Mouse (Mus musculus) CD8-positive naive resting alpha-beta T cell, adult 2 months (primary cell): ENCODE measurements around the gene Slc9a9.

ENCODE experiments used
- DNase-seq, 2 experiments: peaks; one replicate each; pipeline ENCODE4 v3.0.0; 2022; ENCODE audit warnings: low read depth in 2 of 2, low spot score in 2 of 2

The Slc9a9 gene

GRCm38 (mm10) chr9:94821268-94821667, 151.6 kb downstream of the Slc9a9 start:
- no peak for DNase-seq

GRCm38 (mm10) chr9:94833836-94834235, 164.1 kb downstream of the Slc9a9 start:
- DNase-seq, result no peak

- DNase-seq, result no peak
Observed at GRCm38 (mm10) chr9:94837384-94837783, 167.7 kb downstream of the Slc9a9 start.

- no peak for DNase-seq
Observed at GRCm38 (mm10) chr9:94838479-94839031, 168.8 kb downstream of the Slc9a9 start.

GRCm38 (mm10) chr9:94839204-94839603, 169.5 kb downstream of the Slc9a9 start:
- DNase-seq, result no peak

- DNase-seq, result no peak
Observed at GRCm38 (mm10) chr9:94840398-94840797, 170.7 kb downstream of the Slc9a9 start.

- no peak for DNase-seq
Observed at GRCm38 (mm10) chr9:94840972-94841371, 171.3 kb downstream of the Slc9a9 start.

GRCm38 (mm10) chr9:94844176-94844575, 174.5 kb downstream of the Slc9a9 start:
- no peak for DNase-seq

- no peak for DNase-seq
Observed at GRCm38 (mm10) chr9:94847624-94848023, 177.9 kb downstream of the Slc9a9 start.

GRCm38 (mm10) chr9:94851550-94851949, 181.8 kb downstream of the Slc9a9 start:
- DNase-seq, result no peak

GRCm38 (mm10) chr9:94856093-94856492, 186.4 kb downstream of the Slc9a9 start:
- no peak for DNase-seq

GRCm38 (mm10) chr9:94868557-94868956, 198.8 kb downstream of the Slc9a9 start:
- no peak for DNase-seq

- no peak for DNase-seq
Observed at GRCm38 (mm10) chr9:94869023-94869799, 199.5 kb downstream of the Slc9a9 start.

GRCm38 (mm10) chr9:94882517-94882916, 212.8 kb downstream of the Slc9a9 start:
- DNase-seq, result no peak

- DNase-seq, result no peak
Observed at GRCm38 (mm10) chr9:94883435-94883834, 213.7 kb downstream of the Slc9a9 start.

GRCm38 (mm10) chr9:94885151-94885550, 215.4 kb downstream of the Slc9a9 start:
- no peak for DNase-seq

- DNase-seq, result no peak
Observed at GRCm38 (mm10) chr9:94889647-94890046, 219.9 kb downstream of the Slc9a9 start.

GRCm38 (mm10) chr9:94895882-94896281, 226.2 kb downstream of the Slc9a9 start:
- DNase-seq, result no peak

- no peak for DNase-seq
Observed at GRCm38 (mm10) chr9:94904180-94904579, 234.5 kb downstream of the Slc9a9 start.

GRCm38 (mm10) chr9:94907020-94907610, 237.4 kb downstream of the Slc9a9 start:
- no peak for DNase-seq

GRCm38 (mm10) chr9:94912071-94912470, 242.4 kb downstream of the Slc9a9 start:
- no peak for DNase-seq

GRCm38 (mm10) chr9:94922062-94922461, 252.4 kb downstream of the Slc9a9 start:
- DNase-seq, result no peak
